ENCODE assay signal across 19 mouse cellular contexts in genomic region chr12:64137997-64138396, GRCm38 (mm10).
"Had no signal": no experiment of that assay in that cellular context is flagged by ENCODE, and none has a peak within 500 bp of the region (broad histone marks: within the 10 kb centered on the region; RNA-seq: fewer than 3 reads in every experiment).

No protein-coding gene starts in this region.

- H3K4me1 ChIP-seq: limb, embryonic 12.5 days; liver, embryonic 13.5 days; lung, embryonic 15.5 days; neural tube, embryonic 12.5 days had no signal

- H3K36me3 ChIP-seq: limb, embryonic 12.5 days; liver, embryonic 13.5 days; lung, embryonic 15.5 days; neural tube, embryonic 12.5 days had no signal

- H3K9ac ChIP-seq: limb, embryonic 12.5 days; liver, embryonic 13.5 days; liver, postnatal 0 days; lung, embryonic 15.5 days; neural tube, embryonic 12.5 days had no signal

- H3K27me3 ChIP-seq: limb, embryonic 12.5 days; liver, embryonic 13.5 days; lung, embryonic 15.5 days; neural tube, embryonic 12.5 days had no signal

- H3K27ac ChIP-seq: kidney, postnatal 0 days; left cerebral cortex, adult 2 months; limb, embryonic 12.5 days; liver, embryonic 13.5 days; lung, embryonic 15.5 days; macrophage; neural tube, embryonic 12.5 days; stomach, postnatal 0 days had no signal

- H3K4me2 ChIP-seq: limb, embryonic 12.5 days; liver, embryonic 13.5 days; lung, embryonic 15.5 days; neural tube, embryonic 12.5 days had no signal

- ATAC-seq: inflammation-experienced regulatory T-cells, adult 6 months; intestine, postnatal 0 days; liver, postnatal 0 days had no signal

- DNase-seq: kidney, adult 8-10 months; kidney, postnatal 36 days; liver; liver, embryonic 13.5 days; liver, postnatal 0 days; lung, postnatal 14 days; midbrain, embryonic 14.5 days; right cerebral cortex, postnatal 25 days; thymus, adult 18-20 months; thymus, postnatal 14 days had no signal

- H3K9me3 ChIP-seq: limb, embryonic 12.5 days; liver, embryonic 13.5 days; lung, embryonic 15.5 days; neural tube, embryonic 12.5 days had no signal

- H3K4me3 ChIP-seq: left cerebral cortex, adult 2 months; limb, embryonic 12.5 days; liver, embryonic 13.5 days; lung, embryonic 15.5 days; neural tube, embryonic 12.5 days had no signal
